In the genomic region with DNA sequence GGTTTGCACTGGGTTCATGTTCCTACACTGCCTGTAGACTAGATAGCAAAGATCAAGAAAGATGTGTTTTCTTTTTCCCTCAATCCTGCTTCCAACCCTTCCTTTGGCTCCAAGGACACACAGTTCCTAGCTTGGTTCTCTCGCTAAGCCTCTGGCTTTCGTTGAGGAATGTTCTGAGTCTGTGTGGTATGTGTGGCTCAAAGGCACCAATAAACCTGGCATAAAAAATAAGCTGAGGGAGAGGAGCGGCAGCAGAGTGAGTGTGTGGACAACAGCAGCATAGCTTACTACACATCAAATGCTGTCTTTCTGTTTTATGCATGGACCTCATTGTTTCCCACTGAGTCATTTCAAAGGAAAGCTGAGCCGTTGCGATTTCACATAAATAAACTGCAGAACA, we compare ENCODE assay signal across 22 mouse cellular contexts.
"Had no signal": no experiment of that assay in that cellular context is flagged by ENCODE, and none has a peak within 500 bp of the region (broad histone marks: within the 10 kb centered on the region; RNA-seq: fewer than 3 reads in every experiment).

No protein-coding gene starts in this region.

- H3K4me1 ChIP-seq: kidney, embryonic 15.5 days; limb, embryonic 13.5 days; liver, embryonic 12.5 days; liver, embryonic 15.5 days; lung, embryonic 15.5 days; midbrain, embryonic 10.5 days; midbrain, embryonic 13.5 days; stomach, embryonic 15.5 days had no signal

- H3K9ac ChIP-seq: kidney, embryonic 15.5 days; limb, embryonic 13.5 days; liver, embryonic 12.5 days; liver, embryonic 15.5 days; lung, embryonic 15.5 days; midbrain, embryonic 13.5 days; stomach, embryonic 15.5 days had no signal

- H3K27me3 ChIP-seq: kidney, embryonic 15.5 days; limb, embryonic 13.5 days; liver, embryonic 12.5 days; liver, embryonic 15.5 days; lung, embryonic 15.5 days; megakaryocyte, embryonic 14.5 days; midbrain, embryonic 13.5 days; stomach, embryonic 15.5 days had no signal

- H3K9me3 ChIP-seq: kidney, embryonic 15.5 days; limb, embryonic 13.5 days; liver, embryonic 12.5 days; liver, embryonic 15.5 days; lung, embryonic 15.5 days; midbrain, embryonic 10.5 days; midbrain, embryonic 13.5 days; stomach, embryonic 15.5 days had no signal

- H3K4me3 ChIP-seq: kidney, embryonic 15.5 days; left cerebral cortex, adult 2 months; limb, embryonic 13.5 days; liver, embryonic 12.5 days; liver, embryonic 15.5 days; lung, embryonic 15.5 days; megakaryocyte, embryonic 14.5 days; midbrain, embryonic 10.5 days; midbrain, embryonic 13.5 days; stomach, embryonic 15.5 days had no signal

- DNase-seq: kidney, adult 8-10 months; kidney, postnatal 10 days; kidney, postnatal 36 days; layer of hippocampus, postnatal 36 days; left cerebral cortex, postnatal 4 days; liver; lung, adult 18-20 months; right cerebral cortex, adult 18-20 months; right cerebral cortex, postnatal 14 days; spleen, adult 18-20 months; thymus, postnatal 25 days had no signal

- H3K36me3 ChIP-seq: kidney, embryonic 15.5 days; limb, embryonic 13.5 days; liver, embryonic 12.5 days; liver, embryonic 15.5 days; lung, embryonic 15.5 days; midbrain, embryonic 10.5 days; midbrain, embryonic 13.5 days; stomach, embryonic 15.5 days had no signal

- H3K4me2 ChIP-seq: kidney, embryonic 15.5 days; limb, embryonic 13.5 days; liver, embryonic 12.5 days; liver, embryonic 15.5 days; lung, embryonic 15.5 days; midbrain, embryonic 13.5 days; stomach, embryonic 15.5 days had no signal

- H3K27ac ChIP-seq: kidney, embryonic 15.5 days; left cerebral cortex, adult 2 months; limb, embryonic 13.5 days; liver, embryonic 12.5 days; liver, embryonic 15.5 days; lung, embryonic 15.5 days; midbrain, embryonic 10.5 days; midbrain, embryonic 13.5 days; stomach, embryonic 15.5 days had no signal

- ATAC-seq: liver, embryonic 12.5 days; midbrain, embryonic 13.5 days; midbrain, embryonic 16.5 days had no signal
